Mouse (Mus musculus): Measurements from ENCODE around the gene Atp6ap1.

The Atp6ap1 gene

DNA sequence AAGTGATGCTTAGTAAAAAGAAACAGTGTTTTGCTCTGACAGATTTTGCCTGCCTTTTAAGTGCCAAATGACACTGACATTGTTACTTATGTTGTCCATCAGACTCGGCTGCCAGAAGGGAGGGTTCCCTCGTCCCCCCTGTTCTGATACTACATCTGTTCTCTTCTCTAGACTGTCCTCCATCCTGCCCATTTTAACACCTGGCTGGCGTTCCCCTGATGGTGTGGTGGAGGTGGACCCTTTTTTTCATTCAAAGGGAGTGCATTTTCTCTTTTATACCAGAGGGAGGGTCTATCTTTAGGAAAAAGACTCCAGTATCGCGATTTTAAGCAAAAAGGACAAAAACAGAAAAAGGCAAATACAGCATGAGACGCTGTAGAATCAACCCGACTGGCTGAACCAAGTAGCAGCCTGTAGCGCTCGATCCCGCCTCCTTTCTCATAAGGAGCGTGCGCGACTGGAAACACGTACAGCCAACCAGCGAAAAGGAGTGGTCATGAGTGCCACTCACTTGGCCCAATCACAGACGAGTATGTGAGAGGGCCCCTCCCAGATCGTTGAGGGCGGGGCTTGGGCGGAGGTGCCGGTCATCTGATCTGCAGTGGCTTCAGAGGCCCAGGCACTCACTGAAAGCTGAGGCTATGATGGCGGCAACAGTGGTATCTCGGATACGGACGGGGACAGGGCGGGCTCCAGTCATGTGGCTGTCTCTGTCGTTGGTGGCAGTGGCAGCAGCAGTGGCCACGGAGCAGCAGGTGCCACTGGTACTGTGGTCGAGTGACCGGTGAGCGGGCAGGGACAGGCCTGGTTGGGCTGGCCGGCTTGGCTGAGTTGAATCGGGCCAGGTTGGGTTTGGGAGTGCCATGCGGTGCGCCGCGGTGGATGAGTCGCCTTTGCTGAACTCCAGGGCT lies at the start of gene Atp6ap1:
Gene Atp6ap1, plus strand, starts transcription at position 560 of the 911 bp plus-strand sequence.
- DNase-seq (ENCODE audit: low spot score in 2 of 2) = peak; percentile 96 to 97

- DNase-seq (ENCODE audit: low spot score in 2 of 2) = peak in 1 of 2 experiments; percentile 63
These were observed 48.2 kb upstream of the Atp6ap1 start for GRCm38 (mm10) chrX:74248651-74249050.

- peak; percentile 67 to 75 for DNase-seq (ENCODE audit: low spot score in 2 of 2)
These were observed 47.3 kb upstream of the Atp6ap1 start, which contains the start of gene Flna for GRCm38 (mm10) chrX:74249615-74250014. TSS of gene Flna (minus strand) at chrX:74249820.

- DNase-seq (ENCODE audit: low spot score in 2 of 2) = peak; percentile 92 to 94
These were observed 42.6 kb upstream of the Atp6ap1 start, which contains the start of gene Emd for GRCm38 (mm10) chrX:74254153-74254887. TSS of gene Emd (plus strand) at chrX:74254687.

GRCm38 (mm10) chrX:74254888-74255565 lies 41.9 kb upstream of the Atp6ap1 start:
- no peak for DNase-seq (ENCODE audit: low spot score in 2 of 2)

GRCm38 (mm10) chrX:74257746-74258145 lies 39.2 kb upstream of the Atp6ap1 start:
- DNase-seq (ENCODE audit: low spot score in 2 of 2) = no peak

- DNase-seq (ENCODE audit: low spot score in 2 of 2) = no peak
These were observed 27.2 kb upstream of the Atp6ap1 start for GRCm38 (mm10) chrX:74269736-74270061.

GRCm38 (mm10) chrX:74270062-74270901 lies 26.6 kb upstream of the Atp6ap1 start, which contains the start of gene Rpl10:
TSS of gene Rpl10 (plus strand) at chrX:74270812.
- peak; percentile 95 to 96 for DNase-seq (ENCODE audit: low spot score in 2 of 2)

GRCm38 (mm10) chrX:74270902-74271551 lies 25.9 kb upstream of the Atp6ap1 start:
- no peak for DNase-seq (ENCODE audit: low spot score in 2 of 2)

GRCm38 (mm10) chrX:74273422-74274322 lies 23.2 kb upstream of the Atp6ap1 start:
- no peak for DNase-seq (ENCODE audit: low spot score in 2 of 2)

DNA sequence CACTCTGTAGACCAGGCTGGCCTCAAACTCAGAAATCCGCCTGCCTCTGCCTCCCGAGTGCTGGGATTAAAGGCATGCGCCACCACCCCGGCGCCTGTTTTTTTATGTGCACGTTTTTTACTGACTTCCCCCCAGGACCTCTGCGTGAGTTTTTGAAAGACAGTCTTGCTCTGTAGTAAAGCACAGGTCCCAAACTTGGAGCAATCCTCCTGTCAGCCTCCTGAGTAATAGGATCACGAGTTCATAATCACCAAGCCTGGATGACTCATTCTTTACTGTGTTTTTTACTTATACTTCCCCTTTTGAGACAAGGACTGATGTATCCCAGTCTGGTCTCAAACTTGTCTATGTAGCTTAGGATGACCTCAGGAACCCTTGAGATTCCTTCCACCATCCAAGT lies 19.0 kb upstream of the Atp6ap1 start:
- no peak for DNase-seq (ENCODE audit: low spot score in 2 of 2)

GRCm38 (mm10) chrX:74281041-74281731 lies 15.7 kb upstream of the Atp6ap1 start:
- no peak for DNase-seq (ENCODE audit: low spot score in 2 of 2)

GRCm38 (mm10) chrX:74281732-74282394 lies 15.0 kb upstream of the Atp6ap1 start, which contains the start of the genes Taz and Dnase1l1:
TSS of gene Taz (plus strand) at chrX:74281912.
TSS of gene Dnase1l1 (minus strand) at chrX:74282337.
- DNase-seq (ENCODE audit: low spot score in 2 of 2) = peak; percentile 61 to 69

DNA sequence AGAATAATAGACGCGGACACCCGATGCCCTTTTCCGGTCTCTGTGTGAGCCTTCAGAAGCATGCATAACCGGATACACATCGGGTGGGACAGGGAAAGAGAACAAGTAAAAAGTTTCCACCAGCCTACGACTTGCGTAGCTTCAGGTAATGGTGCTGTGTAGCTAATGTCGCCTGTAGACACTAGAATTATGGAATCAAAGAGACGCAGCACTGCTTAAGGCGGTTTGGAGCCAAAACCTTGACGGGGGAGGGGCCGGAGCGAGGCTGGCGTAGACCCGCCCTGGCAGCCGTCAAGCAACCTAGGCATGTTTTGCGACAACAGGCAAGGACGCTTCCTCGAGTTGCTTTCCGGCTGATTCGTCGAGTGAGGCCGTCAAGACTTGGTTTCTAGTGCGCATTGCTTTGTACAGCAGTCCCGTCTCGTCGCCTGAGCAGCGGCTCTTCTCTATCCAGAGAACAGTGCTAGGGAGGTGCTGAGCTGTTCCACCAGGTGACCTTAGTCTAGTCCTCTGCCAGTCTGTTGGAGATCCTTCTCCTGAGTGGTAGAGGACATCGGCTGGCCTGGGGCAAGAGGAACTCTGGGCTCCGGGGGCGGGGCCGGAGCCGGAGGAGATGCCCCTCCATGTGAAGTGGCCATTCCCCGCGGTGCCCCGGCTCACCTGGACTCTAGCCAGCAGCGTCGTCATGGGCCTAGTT lies 14.4 kb upstream of the Atp6ap1 start:
- peak; percentile 92 for DNase-seq (ENCODE audit: low spot score in 2 of 2)

- no peak for DNase-seq (ENCODE audit: low spot score in 2 of 2)
These were observed 13.8 kb upstream of the Atp6ap1 start for GRCm38 (mm10) chrX:74283092-74283437.

GRCm38 (mm10) chrX:74293431-74293830 lies 3.5 kb upstream of the Atp6ap1 start:
- DNase-seq (ENCODE audit: low spot score in 2 of 2) = no peak

GRCm38 (mm10) chrX:74298348-74298747 lies 1.5 kb downstream of the Atp6ap1 start:
- no peak for DNase-seq (ENCODE audit: low spot score in 2 of 2)

- no peak for DNase-seq (ENCODE audit: low spot score in 2 of 2)
These were observed 2.8 kb downstream of the Atp6ap1 start for GRCm38 (mm10) chrX:74299721-74300120.
